Mouse (Mus musculus): ENCODE measurements around the gene Casc1. TPM values are rescaled to one million over a fixed set of nuclear protein-coding genes. Genes with fewer than 3 reads are reported as not detected.
A peak's percentile ranks its signal among the peaks of the same experiment; 100 is the strongest.

The Casc1 gene
- 0.51 and 0.78 TPM in 2 replicates for polyA plus RNA-seq (2015; fragmentation: Nextera tagmentation; extraction: Ambion mirVana)

- DNase-seq (ENCODE audit: low spot score) = peak; percentile 100
These were observed at the start of gene Casc1, which contains the start of gene Etfrf1 for GRCm38 (mm10) chr6:145210816-145211338. Casc1 (minus strand) TSS chr6:145211005. Etfrf1 (plus strand) TSS chr6:145211134.

DNA sequence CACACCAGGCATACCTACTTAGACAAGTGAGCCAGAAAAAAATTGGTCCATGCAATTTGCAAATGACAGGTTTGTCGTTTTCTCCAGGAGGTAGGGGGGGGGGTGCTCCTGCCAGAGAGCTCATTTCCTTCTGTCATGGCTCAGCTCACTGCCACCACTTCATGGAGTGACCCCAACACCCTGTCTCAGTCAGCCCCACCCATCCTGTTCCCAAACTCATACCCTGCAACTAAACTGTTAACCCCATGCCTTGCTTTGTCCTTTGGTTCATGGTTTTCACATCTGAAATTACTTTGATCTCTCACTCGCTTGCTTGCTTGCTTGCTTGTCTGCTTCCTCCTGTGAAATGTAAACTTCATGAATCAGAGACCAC is 45.9 kb upstream of the Casc1 start:
- no peak for DNase-seq (ENCODE audit: low spot score)

- no peak for DNase-seq (ENCODE audit: low spot score)
These were observed 45.3 kb upstream of the Casc1 start for GRCm38 (mm10) chr6:145255952-145256700.

DNA sequence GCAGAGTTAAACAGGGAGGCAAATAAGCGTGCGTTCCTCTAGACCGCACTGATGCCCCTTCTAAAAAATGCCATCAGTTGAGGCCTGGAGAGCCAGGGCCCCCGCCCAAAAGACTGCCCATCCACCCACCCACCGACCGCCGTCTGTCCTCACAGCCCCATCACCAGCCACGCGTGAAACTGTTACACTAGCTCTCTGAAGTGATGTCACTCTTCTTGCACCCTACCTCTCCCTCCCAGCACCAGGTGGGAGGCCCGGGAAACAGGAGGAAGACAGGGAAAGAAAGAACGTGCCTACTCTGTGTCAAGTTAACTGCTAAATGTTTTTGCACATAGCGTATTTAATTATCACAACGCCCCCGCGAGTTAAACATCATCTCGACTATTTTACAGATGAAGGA is 40.0 kb upstream of the Casc1 start:
- DNase-seq (ENCODE audit: low spot score) = no peak

DNA sequence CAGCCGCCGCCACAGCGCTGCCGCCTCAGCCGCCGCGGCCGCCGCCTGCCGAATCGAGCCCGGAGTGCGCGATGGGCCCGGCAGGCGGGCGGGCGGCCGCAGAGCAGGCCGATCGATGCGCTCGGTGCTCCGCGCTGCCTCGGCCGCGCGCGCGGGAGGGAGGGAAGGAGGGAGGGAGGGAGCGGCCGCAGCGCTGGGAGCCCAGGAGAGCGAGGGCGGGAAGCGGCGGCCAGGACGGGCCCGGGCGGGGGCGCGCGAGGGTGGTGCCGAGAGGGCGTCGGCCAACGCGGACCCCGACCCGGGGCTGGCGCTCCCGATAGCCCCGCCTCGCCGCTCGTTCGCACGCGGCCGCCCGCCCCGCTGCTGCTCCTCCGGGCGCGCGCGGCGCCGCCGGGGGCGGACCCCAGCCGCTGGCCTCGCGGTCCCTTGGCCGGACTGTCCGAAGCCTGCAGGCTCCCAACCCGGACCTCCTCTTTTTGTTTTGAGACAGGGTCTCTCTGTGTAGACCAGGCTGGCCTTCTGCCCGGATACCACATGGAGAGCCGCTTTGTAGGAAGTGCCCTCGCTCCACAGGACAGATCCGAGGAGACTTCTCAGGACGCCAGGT is 39.5 kb upstream of the Casc1 start, which contains the start of gene Kras:
TSS of gene Kras (minus strand) at position 55 of the 607 bp plus-strand sequence.
- DNase-seq (ENCODE audit: low spot score) = peak; percentile 92

GRCm38 (mm10) chr6:145249291-145250184 is 38.7 kb upstream of the Casc1 start:
- DNase-seq (ENCODE audit: low spot score) = peak; percentile 68

GRCm38 (mm10) chr6:145247886-145248285 is 37.1 kb upstream of the Casc1 start:
- DNase-seq (ENCODE audit: low spot score) = no peak

GRCm38 (mm10) chr6:145246841-145247240 is 36.0 kb upstream of the Casc1 start:
- DNase-seq (ENCODE audit: low spot score) = no peak

- peak; percentile 72 for DNase-seq (ENCODE audit: low spot score)
These were observed 31.7 kb upstream of the Casc1 start for GRCm38 (mm10) chr6:145242521-145242920.

- no peak for DNase-seq (ENCODE audit: low spot score)
These were observed 29.5 kb upstream of the Casc1 start for GRCm38 (mm10) chr6:145240285-145240684.

DNA sequence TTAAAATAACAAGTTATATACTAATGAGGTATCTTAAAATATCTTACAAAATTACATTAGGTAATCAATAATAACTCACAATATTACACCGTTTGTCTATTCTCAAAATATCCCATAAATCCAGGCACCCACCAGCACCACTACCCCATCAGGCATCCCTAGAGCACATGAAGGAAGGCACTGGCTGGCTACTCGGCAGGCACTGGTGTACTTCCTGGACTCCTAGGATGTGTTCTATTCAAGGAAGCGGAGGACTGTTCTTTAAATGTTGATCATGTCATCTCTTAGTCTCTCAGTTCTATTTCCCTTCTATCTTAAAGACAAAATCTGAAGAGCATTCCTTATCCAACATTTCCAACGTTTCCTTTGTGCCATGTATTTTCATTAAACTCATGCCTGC is 26.3 kb upstream of the Casc1 start:
- no peak for DNase-seq (ENCODE audit: low spot score)

- no peak for DNase-seq (ENCODE audit: low spot score)
These were observed 24.6 kb upstream of the Casc1 start for GRCm38 (mm10) chr6:145235367-145235766.

- DNase-seq (ENCODE audit: low spot score) = no peak
These were observed 23.6 kb upstream of the Casc1 start for GRCm38 (mm10) chr6:145234391-145234790.

- DNase-seq (ENCODE audit: low spot score) = no peak
These were observed 15.5 kb upstream of the Casc1 start for GRCm38 (mm10) chr6:145226296-145226695.

DNA sequence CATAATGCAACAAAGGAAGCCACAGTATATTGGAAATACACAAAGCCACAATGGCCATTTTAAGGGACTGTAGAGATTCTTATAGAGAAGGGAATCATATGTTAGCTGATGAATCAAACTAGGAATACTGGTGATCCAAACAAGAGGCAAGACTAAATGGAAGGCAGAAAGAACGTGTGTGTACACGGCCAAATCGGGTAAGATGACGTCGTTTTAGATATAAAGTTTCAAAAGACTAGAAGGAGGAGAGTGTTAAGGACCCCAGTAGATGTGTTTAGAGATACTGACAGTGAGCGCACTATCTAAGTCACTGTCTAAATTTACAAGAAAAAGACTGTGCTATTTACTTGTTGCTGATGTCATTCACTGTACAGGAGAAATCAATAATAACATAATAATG is 13.4 kb upstream of the Casc1 start:
- DNase-seq (ENCODE audit: low spot score) = no peak

GRCm38 (mm10) chr6:145215826-145216225 is 5.0 kb upstream of the Casc1 start:
- no peak for DNase-seq (ENCODE audit: low spot score)

- no peak for DNase-seq (ENCODE audit: low spot score)
These were observed 3.1 kb upstream of the Casc1 start for GRCm38 (mm10) chr6:145213916-145214315.

GRCm38 (mm10) chr6:145211376-145212305 is 836 bp upstream of the Casc1 start:
- peak; percentile 47 for DNase-seq (ENCODE audit: low spot score)

DNA sequence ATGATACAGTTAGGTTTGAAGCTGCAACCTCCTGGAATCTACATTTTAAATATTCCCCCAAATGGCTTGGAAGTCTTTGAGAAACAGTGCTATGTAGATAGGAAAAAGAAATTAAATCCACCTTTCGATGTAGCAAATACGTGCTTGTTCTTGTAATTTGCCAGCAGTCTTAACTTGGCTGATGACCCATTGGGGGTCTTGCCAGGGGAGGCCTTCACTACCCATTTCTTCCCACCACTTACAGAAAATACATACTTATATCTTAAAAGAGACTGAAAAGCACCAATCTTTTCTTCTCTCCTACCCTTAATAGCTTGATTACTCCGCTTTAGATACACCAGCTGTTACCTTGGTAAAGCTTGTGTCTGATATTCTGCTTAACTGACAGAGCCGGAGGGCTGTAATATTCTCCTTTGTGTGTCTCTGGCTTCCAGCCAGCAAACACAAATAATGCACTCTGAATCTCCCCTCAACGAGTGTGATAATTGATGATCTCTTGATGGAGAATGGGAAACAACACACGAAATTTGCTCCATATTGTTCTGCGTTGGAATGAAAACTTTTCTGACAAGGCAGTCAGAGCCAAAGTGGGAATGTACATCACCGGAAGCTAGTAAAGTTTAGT is 637 bp downstream of the Casc1 start:
- DNase-seq (ENCODE audit: low spot score) = no peak

DNA sequence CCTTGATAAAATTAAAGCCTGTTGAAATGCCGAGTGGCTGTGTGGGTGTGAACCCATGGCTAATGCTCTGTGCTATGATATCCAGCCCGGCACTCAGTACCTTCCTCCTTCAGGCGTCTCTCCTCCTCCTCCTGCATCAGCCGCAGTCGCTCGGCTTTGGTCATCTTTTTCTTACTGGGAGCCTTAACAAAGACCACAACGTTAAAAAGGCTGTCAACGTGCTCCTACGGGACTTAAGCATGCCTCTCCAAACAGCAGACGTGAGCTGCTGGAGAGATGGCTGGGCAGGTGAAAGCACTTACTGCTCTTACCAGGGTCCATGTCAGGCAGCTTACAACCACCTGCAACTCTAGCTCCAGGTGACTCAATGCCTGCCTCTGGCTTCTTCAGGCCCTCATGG is 5.7 kb downstream of the Casc1 start:
- DNase-seq (ENCODE audit: low spot score) = no peak

Data from thymus, postnatal 0 days (tissue).